ENCODE assay signal across 7 mouse cellular contexts in the genomic region with DNA sequence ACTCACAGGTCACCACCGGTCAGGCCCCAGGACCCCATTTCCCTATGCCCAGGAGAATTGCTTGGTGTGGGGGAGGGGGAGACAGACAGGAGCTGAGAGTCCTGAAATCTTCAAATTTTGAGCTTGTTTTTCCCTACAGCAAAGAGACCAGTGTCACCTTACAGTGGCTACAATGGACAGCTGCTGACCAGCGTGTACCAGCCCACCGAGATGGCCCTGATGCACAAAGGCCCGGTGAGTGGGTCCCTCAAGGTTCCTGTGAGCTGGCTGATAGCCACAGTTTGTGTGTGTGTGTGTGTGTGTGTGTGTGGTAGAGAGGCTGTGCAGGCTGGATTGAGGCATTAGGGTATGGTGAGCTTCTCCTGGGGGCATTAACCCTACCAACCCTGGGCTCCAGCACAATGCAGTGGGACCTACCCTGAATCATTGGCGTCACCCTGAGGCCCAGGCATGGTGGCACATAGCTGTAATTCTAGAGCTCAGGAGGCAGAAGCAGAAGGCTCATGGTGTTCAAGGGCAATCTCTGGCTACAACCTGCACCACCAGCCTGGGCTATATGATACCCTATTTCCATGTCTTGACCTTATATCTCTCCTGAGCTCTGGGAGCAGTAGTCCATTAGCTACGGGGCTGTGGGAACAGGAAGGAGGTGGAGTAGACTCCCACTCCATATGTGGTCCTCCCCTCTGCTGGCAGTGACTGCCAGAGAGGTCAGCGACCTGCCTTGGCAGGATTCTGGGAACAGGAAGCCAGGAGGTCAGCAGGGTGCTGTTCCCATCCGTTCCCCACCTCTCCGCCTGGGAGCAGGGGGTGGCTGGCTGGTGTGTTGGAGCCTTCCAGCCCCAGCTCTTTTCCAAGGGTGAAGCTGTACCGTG. TPM values are rescaled to one million over a fixed set of nuclear protein-coding genes. Genes with fewer than 3 reads are reported as not detected.
DNase-seq lines count a peak whose midpoint lies in the region; ATAC-seq lines count a peak whose summit lies in the region.

No protein-coding gene starts in this region.

- H3K4me3 ChIP-seq in brown adipose tissue, adult 24 weeks (ENCODE audit: insufficient read depth, low read depth, low read length) = no peak overlapping the region
- H3K4me3 ChIP-seq in liver, embryonic 13.5 days (replicated peaks) = no peak overlapping the region

- peaks cover 21% of the 10 kb centered on the region; the same call in 1 of the 2 replicates for H3K36me3 ChIP-seq in liver, embryonic 13.5 days

- H3K9ac ChIP-seq in liver, embryonic 13.5 days = no peak overlapping the region

- WGBS in liver, embryonic 13.5 days (ENCODE audit: insufficient replicate concordance) = 44% methylated on average over 10 of the region's 10 CpGs

- peak; percentile 72 for ATAC-seq in liver, embryonic 13.5 days (ENCODE audit: low read depth)

- H3K9me3 ChIP-seq in liver, embryonic 13.5 days (replicated peaks) = no peaks in the 10 kb centered on the region

- H3K4me1 ChIP-seq in brown adipose tissue, adult 24 weeks (ENCODE audit: control insufficient read depth, insufficient read depth, insufficient read length, low read length) = no peaks in the 10 kb centered on the region
- peaks cover 39% of the 10 kb centered on the region for H3K4me1 ChIP-seq in liver, embryonic 13.5 days (replicated peaks)

- peak; percentile 71 for DNase-seq in cerebellum, postnatal 36 days
- peak; percentile 66 to 68 for DNase-seq in heart, postnatal 14 days
- DNase-seq in liver, embryonic 13.5 days = no peak
- DNase-seq in layer of hippocampus, adult 11-12 months (ENCODE audit: low spot score) = no peak
- no peak for DNase-seq in frontal cortex, adult 2 months (ENCODE audit: extremely low spot score in 1 of 2, low spot score in 1 of 2)
- no peak for DNase-seq in urinary bladder, postnatal 36 days (ENCODE audit: low spot score in 2 of 2)

- intact Hi-C loops in heart, postnatal 14 days (cut with DNase I) = no loop called here

- H3K27ac ChIP-seq in brown adipose tissue, adult 24 weeks (replicated peaks; ENCODE audit: low read depth, low read length) = peak overlapping the region; percentile 48
- H3K27ac ChIP-seq in liver, embryonic 13.5 days = peak overlapping the region; percentile 80

- H3K27me3 ChIP-seq in liver, embryonic 13.5 days = no peaks in the 10 kb centered on the region

- peak overlapping the region; percentile 38 for H3K4me2 ChIP-seq in liver, embryonic 13.5 days

RNA-seq across cellular contexts. Expression of gene Gprc5c, which starts 15.8 kb away (rescaled TPM):
- 5.4 and 8.4 TPM in 2 replicates for polyA plus RNA-seq in brown adipose tissue, adult 24 weeks (2012; ENCODE audit: insufficient read depth, insufficient read length, missing spikeins)
- total RNA-seq in heart, postnatal 14 days (2021) = 10 to 100 TPM in 1 of 2 experiments, 1 to 10 TPM in 1; 7.4 to 10.7 TPM
- 11.3 and 12.8 TPM in 2 replicates for polyA plus RNA-seq in liver, embryonic 13.5 days (2015; fragmentation: Nextera tagmentation; extraction: Ambion mirVana)
- polyA plus RNA-seq in frontal cortex, adult 2 months (2012; rRNA removed) = 3.5 and 4.7 TPM in 2 replicates

RNA-seq across cellular contexts. Expression of gene Cd300a, which starts 23.1 kb away (rescaled TPM):
- polyA plus RNA-seq in brown adipose tissue, adult 24 weeks (2012; ENCODE audit: insufficient read depth, insufficient read length, missing spikeins) = 0.58 and 1.1 TPM in 2 replicates
- 1 to 10 TPM in 1 of 2 experiments, under 1 TPM in 1; 1.00 to 1.2 TPM for total RNA-seq in heart, postnatal 14 days (2021)
- 4.0 and 5.5 TPM in 2 replicates for polyA plus RNA-seq in liver, embryonic 13.5 days (2015; fragmentation: Nextera tagmentation; extraction: Ambion mirVana)
- polyA plus RNA-seq in frontal cortex, adult 2 months (2012; rRNA removed) = 0.54 and 0.57 TPM in 2 replicates

Comparison
In these comparisons a context has a peak if more than half of its experiments do, and no peak if none do; other contexts are left out.
1. DNase-seq: peak in cerebellum, postnatal 36 days (2 of 2) and heart, postnatal 14 days (2 of 2); none in liver, embryonic 13.5 days (single experiment), layer of hippocampus, adult 11-12 months (single experiment), frontal cortex, adult 2 months (0 of 2) and urinary bladder, postnatal 36 days (0 of 2).